In the genomic region with DNA sequence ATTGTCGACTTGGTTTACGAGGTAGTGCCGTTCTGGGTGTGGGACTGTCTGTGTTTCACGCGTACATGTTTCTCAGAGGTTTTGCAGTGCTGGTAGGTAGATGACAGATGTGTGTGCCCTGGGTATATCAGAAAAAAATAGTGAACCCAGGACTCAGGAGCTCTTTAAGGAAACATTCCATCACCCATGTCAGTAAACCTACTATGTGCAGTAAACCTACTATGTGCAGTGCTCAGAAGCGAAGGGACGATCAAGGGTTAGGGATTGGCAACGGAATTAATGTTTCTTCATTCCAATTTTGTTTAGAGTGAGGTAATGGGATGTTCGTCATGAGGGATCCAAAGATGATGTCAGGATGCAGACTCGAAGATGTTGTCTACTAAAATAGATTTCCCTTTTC, we compare ENCODE assay signal across 16 mouse cellular contexts.
"Had no signal": no experiment of that assay in that cellular context is flagged by ENCODE, and none has a peak within 500 bp of the region (broad histone marks: within the 10 kb centered on the region; RNA-seq: fewer than 3 reads in every experiment).

No protein-coding gene starts in this region.

- H3K4me3 ChIP-seq: neural tube, embryonic 13.5 days; neural tube, embryonic 15.5 days; stomach, embryonic 15.5 days had no signal

- H3K9me3 ChIP-seq: neural tube, embryonic 13.5 days; neural tube, embryonic 15.5 days; stomach, embryonic 15.5 days had no signal

- H3K27ac ChIP-seq: neural tube, embryonic 13.5 days; neural tube, embryonic 15.5 days; stomach, embryonic 15.5 days; stomach, postnatal 0 days had no signal

- H3K4me2 ChIP-seq: neural tube, embryonic 13.5 days; neural tube, embryonic 15.5 days; stomach, embryonic 15.5 days had no signal

- DNase-seq: retina, postnatal 1 day; right cerebral cortex, adult 18-20 months; right cerebral cortex, postnatal 14 days; right cerebral cortex, postnatal 25 days; right cerebral cortex, postnatal 4 days; spleen, adult 18-20 months; thymus, adult 18-20 months; thymus, adult 2 months; thymus, postnatal 14 days; thymus, postnatal 25 days; thymus, postnatal 36 days; thymus, postnatal 4 days had no signal

- H3K9ac ChIP-seq: neural tube, embryonic 13.5 days; neural tube, embryonic 15.5 days; stomach, embryonic 15.5 days had no signal

- H3K27me3 ChIP-seq: neural tube, embryonic 13.5 days; neural tube, embryonic 15.5 days; stomach, embryonic 15.5 days had no signal

- H3K36me3 ChIP-seq: stomach, embryonic 15.5 days had no signal

- H3K4me1 ChIP-seq: neural tube, embryonic 13.5 days; neural tube, embryonic 15.5 days; stomach, embryonic 15.5 days had no signal
